Mouse (Mus musculus) left cerebral cortex, postnatal 4 days (tissue): ENCODE data around the gene Otx2. TPM values are rescaled to one million over a fixed set of nuclear protein-coding genes. Genes with fewer than 3 reads are reported as not detected.
"Not testable (repeated sequence)": the region's sequence is repeated elsewhere in the genome, so short reads cannot be mapped to it uniquely, and the experiment has no call there.

ENCODE experiments used
- DNase-seq: peaks from one replicate; pipeline ENCODE4 v3.0.0-alpha.2; 2022
- intact Hi-C: fragments of 180-260 bp; cut with DNase I; formaldehyde crosslinking; loops from one replicate; pipeline ENCODE4 v1.15.1; 2025
- total RNA-seq, 2 experiments: library from RNA; stranded (reverse); gene quantifications; 2 replicates each; pipeline ENCODE4 v1.2.3; 2021

The Otx2 gene
- total RNA-seq, 2 experiments from 2014 or later, result 0.36 to 0.64 TPM

DNA sequence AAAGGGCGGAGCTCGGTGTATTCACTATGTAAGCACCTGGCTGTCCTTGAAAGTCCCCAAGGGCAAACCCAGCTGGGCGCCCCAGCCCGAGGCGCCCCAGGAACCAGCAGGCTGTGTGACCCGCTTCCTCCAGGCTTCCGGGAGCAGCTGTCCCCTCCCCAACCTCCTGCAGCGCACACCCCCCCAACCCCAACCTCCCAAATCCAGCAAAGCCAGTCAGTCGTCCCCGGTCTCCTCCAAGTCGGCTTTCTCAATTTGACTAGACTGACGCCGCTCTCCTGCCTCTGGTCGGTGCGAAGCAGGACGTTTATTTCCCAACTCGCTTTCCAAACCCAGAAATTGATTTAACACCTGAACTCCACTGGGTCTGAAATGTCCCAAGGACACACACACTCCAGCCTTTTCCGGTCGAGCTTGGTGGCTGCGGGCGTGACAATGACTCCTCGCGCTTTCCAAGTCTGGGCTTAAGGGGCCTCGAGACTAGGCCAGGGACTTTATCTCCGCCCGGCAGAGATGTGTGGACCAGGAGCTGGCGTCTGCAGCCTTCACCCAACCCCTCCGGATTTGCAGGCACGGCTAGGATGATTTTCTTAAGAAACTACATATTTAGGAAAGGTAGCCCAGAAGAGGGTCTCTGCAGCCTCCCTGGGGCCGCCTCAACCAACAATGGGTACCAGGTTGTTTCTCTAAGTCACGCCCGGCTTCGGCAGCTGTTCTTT is 18.4 kb downstream of the Otx2 start:
- no peak for DNase-seq
- intact Hi-C loops, result loop anchor here (10.0 kb wide), 1 partner anchor 210 kb away; the partner anchor contains the start of gene Tmem260

DNA sequence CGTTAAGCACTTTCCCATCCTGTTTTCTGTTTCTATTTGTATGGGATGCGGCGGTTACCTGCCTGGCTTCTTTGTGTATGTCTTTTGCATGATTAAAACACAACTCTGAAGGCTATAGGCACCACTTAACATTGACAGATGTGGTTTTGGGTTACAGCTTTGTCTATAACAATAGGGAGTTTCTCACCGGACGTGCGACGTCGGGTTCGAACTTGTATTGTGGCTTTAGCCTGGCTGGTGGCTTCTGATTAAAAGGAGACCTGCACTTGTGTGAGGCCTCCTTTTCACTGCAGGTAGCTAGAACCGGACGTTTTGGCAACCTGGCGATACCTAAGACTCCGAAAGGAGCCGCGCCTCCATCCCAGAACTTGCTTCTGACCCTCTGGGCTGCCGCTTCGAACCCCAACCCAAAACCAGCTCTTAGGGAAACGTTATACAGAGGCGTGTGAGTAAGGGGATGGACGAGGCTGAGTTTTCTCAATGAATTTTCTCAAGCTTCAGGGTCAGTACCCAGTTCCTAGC is 19.0 kb downstream of the Otx2 start:
- no peak for DNase-seq
- intact Hi-C loops, result loop anchor here (10.0 kb wide), 1 partner anchor 210 kb away; the partner anchor contains the start of gene Tmem260

DNA sequence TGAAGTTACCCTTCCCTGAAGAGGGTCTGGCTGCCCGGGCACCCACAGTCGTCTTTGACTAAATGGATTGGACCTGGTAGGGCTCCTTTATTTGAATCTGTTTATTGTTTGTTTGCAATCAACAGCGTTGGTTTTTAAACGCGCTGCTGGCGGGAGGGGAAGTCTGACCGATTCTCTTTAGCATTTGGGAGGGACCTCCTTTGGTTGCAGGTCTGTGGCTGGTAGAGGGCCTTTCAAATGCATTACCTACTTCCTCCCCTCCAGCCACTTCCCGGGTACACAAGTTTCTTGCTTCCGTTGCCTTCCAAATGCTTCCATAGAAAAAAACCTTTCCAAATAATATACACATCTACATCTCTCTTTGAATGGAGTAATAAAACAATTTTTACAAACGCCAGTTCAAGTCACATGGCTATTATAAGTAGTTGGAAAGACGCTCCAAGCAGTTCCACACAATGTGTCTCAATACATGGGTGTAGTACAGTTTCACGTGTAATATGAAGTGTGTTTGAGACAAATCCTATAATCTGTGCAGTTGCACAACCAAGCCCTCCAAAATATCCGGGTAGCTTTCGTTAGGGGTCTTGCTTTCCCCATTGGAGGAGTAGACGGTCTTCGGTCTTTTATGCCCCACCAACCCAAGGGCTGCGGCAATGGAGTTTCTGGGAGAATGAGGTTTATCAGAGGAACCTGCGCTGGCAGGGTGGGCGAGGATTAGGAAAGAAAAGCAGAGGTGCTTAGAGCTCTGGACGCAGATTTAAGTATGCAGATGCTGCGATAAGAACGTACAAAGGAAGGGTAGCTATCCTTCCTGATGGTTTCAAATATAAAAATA is 19.7 kb downstream of the Otx2 start:
- no peak for DNase-seq
- intact Hi-C loops, result loop anchor here (10.0 kb wide), 1 partner anchor 209 kb away; the partner anchor contains the start of gene Tmem260

DNA sequence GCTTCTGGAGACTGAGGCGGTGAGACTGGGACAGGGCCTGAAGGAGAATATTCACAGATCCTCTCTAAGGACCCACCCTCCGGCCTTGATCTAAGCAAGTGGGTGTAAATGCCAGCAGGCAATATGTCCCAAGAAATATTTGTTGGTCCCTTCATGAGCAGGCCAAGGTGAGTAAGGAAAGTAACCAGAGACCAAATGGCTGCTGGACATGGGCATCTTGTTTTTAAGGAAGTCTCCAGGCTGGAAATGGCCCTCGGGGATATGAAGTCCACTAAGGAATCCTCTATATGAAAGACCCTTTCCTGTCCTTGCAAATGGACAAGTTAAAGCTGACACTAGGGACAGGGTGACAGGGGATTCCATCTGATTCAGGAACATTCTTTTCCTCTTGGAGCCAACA is 20.5 kb downstream of the Otx2 start:
- intact Hi-C loops, result loop anchor here (10.0 kb wide), 1 partner anchor 208 kb away; the partner anchor contains the start of gene Tmem260
- no peak for DNase-seq

- DNase-seq, result no peak
- intact Hi-C loops, result loop anchor here (10.0 kb wide), 1 partner anchor 207 kb away; the partner anchor contains the start of gene Tmem260
Measured at GRCm38 (mm10) chr14:48652256-48652655, 21.4 kb downstream of the Otx2 start.

GRCm38 (mm10) chr14:48651471-48652211 is 22.0 kb downstream of the Otx2 start:
- intact Hi-C loops, result loop anchor here (10.0 kb wide), 1 partner anchor 207 kb away; the partner anchor contains the start of gene Tmem260
- peak; percentile 65 for DNase-seq

GRCm38 (mm10) chr14:48641462-48642395 is 31.9 kb downstream of the Otx2 start:
- intact Hi-C loops, result no loop called here

GRCm38 (mm10) chr14:48633141-48633540 is 40.5 kb downstream of the Otx2 start:
- intact Hi-C loops, result no loop called here
- DNase-seq, result no peak

More at GRCm38 (mm10) chr14:48641462-48642395, 31.9 kb downstream of the Otx2 start:
- peak; percentile 53 for DNase-seq

DNA sequence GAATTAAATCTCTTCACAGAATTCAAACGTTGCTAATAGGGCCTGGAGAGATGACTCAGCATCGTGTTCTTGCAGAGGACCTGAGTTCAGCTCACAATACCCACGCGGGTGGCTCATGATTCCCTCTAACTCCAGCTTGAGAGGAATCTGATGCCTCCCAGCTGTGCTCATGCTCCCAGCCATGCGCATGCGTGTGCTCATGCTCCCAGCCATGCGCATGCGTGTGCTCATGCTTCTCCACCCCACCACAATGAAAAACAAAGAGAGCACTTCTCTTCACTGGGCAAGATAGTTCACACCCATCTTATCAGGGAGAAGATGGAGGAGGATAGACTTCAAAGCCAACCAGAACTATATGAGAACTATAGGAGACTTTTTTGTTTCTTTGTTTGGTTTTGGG is 41.3 kb downstream of the Otx2 start:
- intact Hi-C loops, result no loop called here
- DNase-seq, result no peak

DNA sequence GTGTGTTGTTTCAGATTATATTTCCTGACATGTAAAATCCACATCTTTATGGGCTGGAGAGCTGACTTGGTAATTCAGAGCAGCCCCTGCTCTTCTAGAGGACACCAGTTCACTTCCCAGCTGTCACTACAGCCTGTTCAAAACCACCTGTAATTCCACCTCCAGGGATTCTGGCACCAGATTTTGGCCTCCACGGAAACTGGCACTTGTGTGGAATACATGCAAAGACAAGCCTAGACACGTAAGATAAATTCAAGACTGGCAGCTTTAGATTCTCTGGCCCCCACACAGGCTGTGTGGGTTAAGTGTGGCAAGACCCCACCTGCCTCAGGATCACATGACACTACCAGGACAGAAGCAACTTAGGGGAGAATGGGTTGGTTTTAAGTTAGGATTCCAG is 42.1 kb downstream of the Otx2 start:
- intact Hi-C loops, result no loop called here
- DNase-seq, result no peak

GRCm38 (mm10) chr14:48629404-48629803 is 44.2 kb downstream of the Otx2 start:
- intact Hi-C loops, result no loop called here
- no peak for DNase-seq

GRCm38 (mm10) chr14:48626271-48626670 is 47.3 kb downstream of the Otx2 start:
- intact Hi-C loops, result no loop called here
- no peak for DNase-seq

- DNase-seq, result no peak
Measured at GRCm38 (mm10) chr14:48625331-48625694, 48.3 kb downstream of the Otx2 start.

GRCm38 (mm10) chr14:48624596-48625330 is 48.9 kb downstream of the Otx2 start:
- intact Hi-C loops, result no loop called here
- DNase-seq, result peak; percentile 90

More at GRCm38 (mm10) chr14:48625331-48625694, 48.3 kb downstream of the Otx2 start:
- intact Hi-C loops, result no loop called here

DNA sequence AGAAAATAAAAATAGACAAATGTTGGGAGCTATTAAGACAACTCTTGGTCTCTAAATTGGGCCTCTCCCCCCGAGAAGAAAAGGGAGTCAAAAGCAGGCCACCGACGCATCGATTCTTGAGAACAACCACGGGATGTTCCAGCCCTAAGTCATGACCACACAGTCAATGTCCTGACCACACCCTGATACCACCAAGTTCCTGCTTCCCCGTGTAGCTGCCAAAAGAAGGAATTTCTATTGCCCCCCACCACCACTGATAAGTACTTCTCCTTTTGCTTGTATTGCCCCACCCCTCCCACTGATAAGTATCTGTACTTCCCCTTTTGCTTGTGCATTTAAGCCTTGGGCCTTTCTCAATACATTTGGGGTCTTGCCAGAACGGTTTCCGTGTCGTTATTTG is 50.9 kb downstream of the Otx2 start:
- intact Hi-C loops, DNase-seq: not testable (repeated sequence)

- intact Hi-C loops, result no loop called here
- no peak for DNase-seq
Measured at GRCm38 (mm10) chr14:48616361-48616760, 57.3 kb downstream of the Otx2 start.

GRCm38 (mm10) chr14:48608641-48609310 is 64.8 kb downstream of the Otx2 start:
- intact Hi-C loops, result no loop called here
- peak; percentile 66 for DNase-seq
